Mouse (Mus musculus) myocyte (in vitro differentiated cells): ENCODE data around the gene Ube2l3. TPM values are rescaled to one million over a fixed set of nuclear protein-coding genes. Genes with fewer than 3 reads are reported as not detected.

Source experiments
- H3K27me3 ChIP-seq: one replicate; pipeline ENCODE4 v1.6.1; 2011; ENCODE audit not compliant: control insufficient read depth, insufficient read depth, insufficient read length
- H3K36me3 ChIP-seq: one replicate; pipeline ENCODE4 v1.6.1; 2011; ENCODE audit not compliant: control insufficient read depth, insufficient read depth
- H3K4me2 ChIP-seq: one replicate; pipeline ENCODE4 v1.6.1; 2011; ENCODE audit warnings: low read depth, control low read depth
- H3K4me3 ChIP-seq: one replicate; pipeline ENCODE4 v1.5.1; 2011; ENCODE audit warnings: mild to moderate bottlenecking, control low read depth, moderate library complexity
- H3K79me2 ChIP-seq: one replicate; pipeline ENCODE4 v1.6.1; 2011; ENCODE audit not compliant: control insufficient read depth, insufficient read depth
- H3ac ChIP-seq: one replicate; pipeline ENCODE4 v1.6.1; 2011; ENCODE audit not compliant: control insufficient read depth, insufficient read length
- CEBPB ChIP-seq: IDR thresholded peaks from 2 replicates; pipeline ENCODE4 v1.6.1; 2011; ENCODE audit warnings: mild to moderate bottlenecking, moderate library complexity; ENCODE audit not compliant: poor library complexity, insufficient read depth, severe bottlenecking
- E2F4 ChIP-seq: IDR thresholded peaks from one replicate; pipeline ENCODE4 v1.6.1; 2011; ENCODE audit warnings: mild to moderate bottlenecking, control low read depth, moderate library complexity; ENCODE audit not compliant: insufficient read depth
- MAX ChIP-seq: IDR thresholded peaks from one replicate; pipeline ENCODE4 v1.6.1; 2011; ENCODE audit warnings: low read depth, mild to moderate bottlenecking, control low read depth
- MYOD1 ChIP-seq, 3 experiments: IDR thresholded peaks; one replicate each; pipeline ENCODE4 v1.6.1; 2011; ENCODE audit warnings: control low read depth in 2 of 3, low read depth in 2 of 3, mild to moderate bottlenecking in 2 of 3, moderate library complexity in 1 of 3; ENCODE audit not compliant: insufficient read length in 2 of 3, control insufficient read depth in 1 of 3
- MYOG ChIP-seq, 3 experiments: IDR thresholded peaks; one replicate each; pipeline ENCODE4 v1.6.1; 2011; ENCODE audit warnings: control low read depth in 2 of 3, low read depth in 2 of 3, mild to moderate bottlenecking in 2 of 3; ENCODE audit not compliant: insufficient read length in 2 of 3, control insufficient read depth in 1 of 3, insufficient read depth in 1 of 3
- POLR2A ChIP-seq: IDR thresholded peaks from one replicate; pipeline ENCODE4 v1.6.1; 2011; ENCODE audit warnings: low read depth, mild to moderate bottlenecking, control low read depth, moderate library complexity; ENCODE audit not compliant: insufficient read length
- POLR2AphosphoS2 ChIP-seq: IDR thresholded peaks from one replicate; pipeline ENCODE4 v1.6.1; 2011; ENCODE audit warnings: low read depth, control low read depth; ENCODE audit not compliant: insufficient read length
- REST ChIP-seq: IDR thresholded peaks from one replicate; pipeline ENCODE4 v1.6.1; 2011; ENCODE audit warnings: mild to moderate bottlenecking, control low read depth, moderate library complexity; ENCODE audit not compliant: insufficient read depth, insufficient read length
- SRF ChIP-seq: IDR thresholded peaks from one replicate; pipeline ENCODE4 v1.6.1; 2011; ENCODE audit warnings: low read depth; ENCODE audit not compliant: control insufficient read depth, insufficient read length
- TCF12 ChIP-seq: IDR thresholded peaks from one replicate; pipeline ENCODE4 v1.6.1; 2011; ENCODE audit warnings: mild to moderate bottlenecking, control low read depth; ENCODE audit not compliant: poor library complexity, insufficient read depth, severe bottlenecking
- TCF3 ChIP-seq: IDR thresholded peaks from one replicate; pipeline ENCODE4 v1.6.1; 2011; ENCODE audit warnings: low read depth, control low read depth; ENCODE audit not compliant: insufficient read length
- USF1 ChIP-seq: IDR thresholded peaks from one replicate; pipeline ENCODE4 v1.6.1; 2011; ENCODE audit warnings: low read depth, mild to moderate bottlenecking, control low read depth, moderate library complexity
- polyA plus RNA-seq: library from polyadenylated mRNA; unstranded; fragments of >200 nt; fragmentation: generic; extraction: Trizol; gene quantifications from one replicate; pipeline ENCODE4 v1.2.1, GENCODE M21; 2012; ENCODE audit warnings: missing spikeins

The Ube2l3 gene
- polyA plus RNA-seq, 1 experiment, result 124 TPM

GRCm38 (mm10) chr16:17181382-17181781 is 21.1 kb downstream of the Ube2l3 start:
- TF ChIP-seq TCF12 (no peak), REST (no peak), SRF (no peak), USF1 (no peak), MYOD1 (IDR thresholded peaks at IDR 0.05; ENCODE audit: control insufficient read depth in 1 of 3, insufficient read length in 2 of 3, low read depth in 2 of 3) (no peak), POLR2AphosphoS2 (no peak), MYOG (IDR thresholded peaks at IDR 0.05; ENCODE audit: control insufficient read depth in 1 of 3, insufficient read depth in 1 of 3, insufficient read length in 2 of 3, low read depth in 2 of 3) (no peak), CEBPB (no peak)
- H3K4me2 ChIP-seq, result no peak overlapping the region
- peaks cover 17% of the 10 kb centered on the region for H3K36me3 ChIP-seq
- H3K79me2 ChIP-seq, result peaks cover 97% of the 10 kb centered on the region
- no peak overlapping the region for H3K4me3 ChIP-seq
- H3ac ChIP-seq, result no peak overlapping the region
- H3K27me3 ChIP-seq, result no peaks in the 10 kb centered on the region

DNA sequence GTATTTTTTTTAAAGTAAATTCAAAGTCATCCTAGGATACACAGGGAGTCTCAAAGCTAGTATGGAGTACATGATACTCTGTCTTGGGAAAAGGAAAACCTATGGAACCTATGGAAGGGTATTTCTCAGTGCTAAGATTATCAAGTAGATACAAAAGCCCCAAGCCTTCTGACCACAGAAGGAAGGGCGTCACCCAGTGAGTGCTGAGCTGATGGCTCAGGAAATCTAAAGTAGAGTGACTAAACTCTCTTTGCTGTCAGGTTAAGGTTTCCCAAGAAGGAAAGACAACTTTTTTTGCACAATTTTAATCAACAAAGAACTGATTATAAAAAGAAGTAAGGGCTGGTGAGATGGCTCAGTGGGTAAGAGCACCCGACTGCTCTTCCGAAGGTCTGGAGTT is 22.7 kb downstream of the Ube2l3 start:
- Histone ChIP-seq H3K4me2 (no peak overlapping the region), H3K4me3 (no peak overlapping the region), H3K27me3 (no peaks in the 10 kb centered on the region), H3K79me2 (peaks cover 91% of the 10 kb centered on the region), H3ac (no peak overlapping the region), H3K36me3 (peaks cover 15% of the 10 kb centered on the region)
- TF ChIP-seq MAX, result no peak
- no peak for TF ChIP-seq MYOG (IDR thresholded peaks at IDR 0.05; ENCODE audit: control insufficient read depth in 1 of 3, insufficient read depth in 1 of 3, insufficient read length in 2 of 3, low read depth in 2 of 3)
- no peak for TF ChIP-seq REST
- TF ChIP-seq TCF3, result no peak
- no peak for TF ChIP-seq POLR2AphosphoS2
- TF ChIP-seq TCF12, result no peak
- TF ChIP-seq MYOD1 (IDR thresholded peaks at IDR 0.05; ENCODE audit: control insufficient read depth in 1 of 3, insufficient read length in 2 of 3, low read depth in 2 of 3), result no peak
- TF ChIP-seq POLR2A, result no peak
- no peak for TF ChIP-seq CEBPB
- TF ChIP-seq E2F4, result no peak
- no peak for TF ChIP-seq USF1
- TF ChIP-seq SRF, result no peak

DNA sequence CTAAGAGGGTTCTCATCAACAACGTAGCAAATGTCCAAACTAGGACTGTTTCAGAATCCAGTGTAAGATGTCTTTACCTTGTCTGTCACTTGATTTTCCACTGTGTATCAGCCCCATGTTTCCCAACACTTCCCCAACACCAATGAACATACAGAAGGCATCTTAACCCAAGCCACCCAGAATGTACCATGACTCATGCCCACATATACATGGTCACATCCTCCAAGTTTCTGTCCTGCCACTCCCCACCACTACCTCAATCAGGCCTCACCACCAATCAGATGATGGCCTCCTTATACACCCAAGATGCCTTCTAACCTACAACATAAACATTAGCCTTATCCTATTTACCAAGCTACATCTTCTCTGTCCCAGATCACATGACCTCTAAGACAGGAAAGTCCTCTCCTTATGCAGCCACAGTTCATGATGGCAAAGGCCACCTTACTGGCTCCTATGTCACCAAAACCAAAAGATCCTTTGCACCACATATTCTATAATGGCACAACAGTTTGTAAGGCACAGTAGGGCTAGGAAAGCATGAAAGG is 24.8 kb downstream of the Ube2l3 start:
- H3K4me2 ChIP-seq, result no peak overlapping the region
- TF ChIP-seq CEBPB (no peak), TCF12 (no peak), MAX (no peak), REST (no peak), POLR2A (no peak), MYOD1 (IDR thresholded peaks at IDR 0.05; ENCODE audit: control insufficient read depth in 1 of 3, insufficient read length in 2 of 3, low read depth in 2 of 3) (no peak), POLR2AphosphoS2 (no peak), USF1 (no peak), SRF (no peak), MYOG (IDR thresholded peaks at IDR 0.05; ENCODE audit: control insufficient read depth in 1 of 3, insufficient read depth in 1 of 3, insufficient read length in 2 of 3, low read depth in 2 of 3) (no peak), E2F4 (no peak), TCF3 (no peak)
- no peak overlapping the region for H3ac ChIP-seq

GRCm38 (mm10) chr16:17175765-17176164 is 26.7 kb downstream of the Ube2l3 start:
- H3K79me2 ChIP-seq, result peaks cover 89% of the 10 kb centered on the region
- no peak overlapping the region for H3ac ChIP-seq
- H3K36me3 ChIP-seq, result peaks cover 28% of the 10 kb centered on the region
- no peak overlapping the region for H3K4me2 ChIP-seq
- no peak for TF ChIP-seq TCF12
- TF ChIP-seq SRF, result no peak
- no peak for TF ChIP-seq MAX
- H3K4me3 ChIP-seq, result no peak overlapping the region
- no peaks in the 10 kb centered on the region for H3K27me3 ChIP-seq

More for the DNA sequence above, 24.8 kb downstream of the Ube2l3 start:
- Histone ChIP-seq H3K4me3 (no peak overlapping the region), H3K79me2 (peaks cover 93% of the 10 kb centered on the region), H3K36me3 (peaks cover 28% of the 10 kb centered on the region), H3K27me3 (no peaks in the 10 kb centered on the region)

DNA sequence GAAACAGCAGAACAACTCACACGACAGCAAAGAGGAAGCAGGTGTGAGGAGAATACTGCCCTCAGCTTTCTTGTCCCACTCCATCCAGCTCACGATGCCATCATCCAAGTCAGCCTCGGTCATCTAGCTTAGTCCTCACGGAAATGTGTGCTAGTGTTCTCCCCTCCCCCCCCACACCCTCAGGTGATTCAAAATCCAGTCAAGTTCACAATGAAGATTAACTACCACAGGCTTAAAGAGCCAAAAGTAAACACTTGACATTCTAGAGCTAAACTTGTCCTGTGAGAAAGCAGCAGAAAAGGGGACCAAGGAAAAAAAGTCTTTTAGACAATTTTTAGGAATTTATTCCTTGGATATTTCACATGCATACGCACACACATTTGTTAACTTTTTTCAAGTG is 34.4 kb downstream of the Ube2l3 start:
- Histone ChIP-seq H3K27me3 (no peaks in the 10 kb centered on the region), H3ac (no peak overlapping the region), H3K4me2 (no peak overlapping the region), H3K36me3 (peaks cover 33% of the 10 kb centered on the region), H3K79me2 (peaks cover 94% of the 10 kb centered on the region), H3K4me3 (no peak overlapping the region)
- TF ChIP-seq TCF3 (no peak), MAX (no peak), POLR2A (no peak), MYOD1 (IDR thresholded peaks at IDR 0.05; ENCODE audit: control insufficient read depth in 1 of 3, insufficient read length in 2 of 3, low read depth in 2 of 3) (no peak), MYOG (IDR thresholded peaks at IDR 0.05; ENCODE audit: control insufficient read depth in 1 of 3, insufficient read depth in 1 of 3, insufficient read length in 2 of 3, low read depth in 2 of 3) (no peak), E2F4 (no peak), POLR2AphosphoS2 (no peak), TCF12 (no peak), REST (no peak), USF1 (no peak), CEBPB (no peak), SRF (no peak)
